Mouse (Mus musculus) megakaryocyte-erythroid progenitor cell, adult 5-6 weeks (primary cell): Measurements from ENCODE around the gene B3gntl1. TPM values are rescaled to one million over a fixed set of nuclear protein-coding genes. Genes with fewer than 3 reads are reported as not detected.

Source experiments
- ATAC-seq: replicated peaks from 2 replicates; pipeline ENCODE4 v1.8.0; 2016; ENCODE audit warnings: mild to moderate bottlenecking, inconsistent platforms; ENCODE audit not compliant: severe bottlenecking, poor library complexity, low FRiP score, low TSS enrichment
- total RNA-seq, 2 experiments: library from RNA; stranded (forward) in 1 of 2; stranded (reverse) in 1 of 2; fragments of 200-1000, 215-1000 nt in 1 of 2; fragments of >200 nt in 1 of 2; fragmentation: Nextera tagmentation in 1 of 2; gene quantifications; 2 replicates each; pipeline ENCODE4 v1.2.3; 2014 to 2017

The B3gntl1 gene
- total RNA-seq, 2 experiments from 2014 or later = 8.2 to 11.1 TPM

GRCm38 (mm10) chr11:121597254-121597653 lies 75.7 kb downstream of the B3gntl1 start:
- ATAC-seq = no peak

GRCm38 (mm10) chr11:121581856-121582255 lies 91.1 kb downstream of the B3gntl1 start:
- ATAC-seq = no peak

Other genes with a start within 250 kb of the B3gntl1 start
- 0.81 TPM in 1 of 2 replicates, not detected in the other for gene Fn3k, start 238.2 kb downstream of the B3gntl1 start, total RNA-seq (2014; fragmentation: Nextera tagmentation)
- gene Fn3k, start 238.2 kb downstream of the B3gntl1 start, total RNA-seq (2017) = 0.11 and 0.47 TPM in 2 replicates
- 64.2 and 85.0 TPM in 2 replicates for gene Tbcd, start 221.2 kb downstream of the B3gntl1 start, total RNA-seq (2014; fragmentation: Nextera tagmentation)
- 53.6 and 105 TPM in 2 replicates for gene Tbcd, start 221.2 kb downstream of the B3gntl1 start, total RNA-seq (2017)
- gene Zfp750, start 153.8 kb downstream of the B3gntl1 start, total RNA-seq (2014; fragmentation: Nextera tagmentation) = not detected in 2 replicates
- 0.66 TPM in 1 of 2 replicates, not detected in the other for gene Zfp750, start 153.8 kb downstream of the B3gntl1 start, total RNA-seq (2017)
- gene Metrnl, start 28.4 kb upstream of the B3gntl1 start, total RNA-seq (2014; fragmentation: Nextera tagmentation) = not detected in 2 replicates
- gene Metrnl, start 28.4 kb upstream of the B3gntl1 start, total RNA-seq (2017) = 1.6 TPM in 1 of 2 replicates, not detected in the other
- not detected in 2 replicates for gene Ptchd3, start 157.1 kb upstream of the B3gntl1 start, total RNA-seq (2014; fragmentation: Nextera tagmentation)
- not detected in 2 replicates for gene Ptchd3, start 157.1 kb upstream of the B3gntl1 start, total RNA-seq (2017)